Mouse (Mus musculus): ENCODE results near the gene Tnfrsf1b. TPM values are rescaled to one million over a fixed set of nuclear protein-coding genes. Genes with fewer than 3 reads are reported as not detected.

Tnfrsf1b gene
- polyA plus RNA-seq, 1 experiment = 48.1 TPM

- H3K4me3 ChIP-seq (ENCODE audit: control insufficient read depth, insufficient read depth, low read length) = no peak overlapping the region
- 8% methylated on average over 11 of the region's 11 CpGs for WGBS
- H3K36me3 ChIP-seq (ENCODE audit: control insufficient read depth, insufficient read depth, low read length) = no peaks in the 10 kb centered on the region
- DNase-seq = no peak
- peak overlapping the region; percentile 25; the same call in 1 of the 2 replicates for H3K27ac ChIP-seq (ENCODE audit: control insufficient read depth, insufficient read depth, low read length)
- peaks cover 11% of the 10 kb centered on the region for H3K4me1 ChIP-seq (replicated peaks; ENCODE audit: control insufficient read depth, insufficient read depth, low read length)
- no peak for TF ChIP-seq POLR2A (IDR thresholded peaks at IDR 0.05; ENCODE audit: control insufficient read depth, extremely low read depth, insufficient read depth, low read length, poor library complexity)
- TF ChIP-seq CTCF (IDR thresholded peaks at IDR 0.05; ENCODE audit: borderline replicate concordance, control insufficient read depth, extremely low read depth, insufficient read depth, low read length, poor library complexity) = peak; percentile 25; the same call in 1 of the 2 replicates
- no peaks in the 10 kb centered on the region for H3K27me3 ChIP-seq (ENCODE audit: control insufficient read depth, insufficient read depth, low read length)
Measured at GRCm38 (mm10) chr4:145199982-145200699, 46.5 kb downstream of the Tnfrsf1b start.

- no peaks in the 10 kb centered on the region for H3K27me3 ChIP-seq (ENCODE audit: control insufficient read depth, insufficient read depth, low read length)
- H3K36me3 ChIP-seq (ENCODE audit: control insufficient read depth, insufficient read depth, low read length) = no peaks in the 10 kb centered on the region
- 70% methylated on average over 4 of the region's 4 CpGs for WGBS
- peaks cover 18% of the 10 kb centered on the region for H3K4me1 ChIP-seq (replicated peaks; ENCODE audit: control insufficient read depth, insufficient read depth, low read length)
- H3K27ac ChIP-seq (ENCODE audit: control insufficient read depth, insufficient read depth, low read length) = no peak overlapping the region
- TF ChIP-seq POLR2A (IDR thresholded peaks at IDR 0.05; ENCODE audit: control insufficient read depth, extremely low read depth, insufficient read depth, low read length, poor library complexity) (no peak), CTCF (IDR thresholded peaks at IDR 0.05; ENCODE audit: borderline replicate concordance, control insufficient read depth, extremely low read depth, insufficient read depth, low read length, poor library complexity) (no peak)
- no peak for DNase-seq
- no peak overlapping the region for H3K4me3 ChIP-seq (ENCODE audit: control insufficient read depth, insufficient read depth, low read length)
Measured at GRCm38 (mm10) chr4:145196586-145196985, 50.1 kb downstream of the Tnfrsf1b start.

- WGBS = 27% methylated on average over 5 of the region's 5 CpGs
- Histone ChIP-seq H3K36me3 (ENCODE audit: control insufficient read depth, insufficient read depth, low read length) (0 out of 2 replicates have a peak, but pooled peaks cover 2% of the 10 kb centered on the region), H3K27ac (ENCODE audit: control insufficient read depth, insufficient read depth, low read length) (no peak overlapping the region), H3K4me3 (ENCODE audit: control insufficient read depth, insufficient read depth, low read length) (no peak overlapping the region), H3K4me1 (replicated peaks; ENCODE audit: control insufficient read depth, insufficient read depth, low read length) (peaks cover 12% of the 10 kb centered on the region), H3K27me3 (ENCODE audit: control insufficient read depth, insufficient read depth, low read length) (no peaks in the 10 kb centered on the region)
- no peak for DNase-seq
- no peak for TF ChIP-seq CTCF (IDR thresholded peaks at IDR 0.05; ENCODE audit: borderline replicate concordance, control insufficient read depth, extremely low read depth, insufficient read depth, low read length, poor library complexity)
- no peak for TF ChIP-seq POLR2A (IDR thresholded peaks at IDR 0.05; ENCODE audit: control insufficient read depth, extremely low read depth, insufficient read depth, low read length, poor library complexity)
Measured at GRCm38 (mm10) chr4:145195172-145195571, 51.5 kb downstream of the Tnfrsf1b start.

GRCm38 (mm10) chr4:145194559-145195162 lies 52.0 kb downstream of the Tnfrsf1b start, which contains the start of gene Vps13d:
Vps13d (minus strand) TSS chr4:145195005.
- DNase-seq = peak; percentile 92
- TF ChIP-seq CTCF (IDR thresholded peaks at IDR 0.05; ENCODE audit: borderline replicate concordance, control insufficient read depth, extremely low read depth, insufficient read depth, low read length, poor library complexity) (peak; percentile 99), POLR2A (IDR thresholded peaks at IDR 0.05; ENCODE audit: control insufficient read depth, extremely low read depth, insufficient read depth, low read length, poor library complexity) (peak; percentile 78)
- Histone ChIP-seq H3K27ac (ENCODE audit: control insufficient read depth, insufficient read depth, low read length) (no peak within 1 kb of the TSS), H3K36me3 (ENCODE audit: control insufficient read depth, insufficient read depth, low read length) (peaks cover 4% of the 10 kb centered on the region; the same call in 1 of the 2 replicates), H3K4me3 (ENCODE audit: control insufficient read depth, insufficient read depth, low read length) (peak within 1 kb of the TSS; percentile 77), H3K4me1 (replicated peaks; ENCODE audit: control insufficient read depth, insufficient read depth, low read length) (peaks cover 8% of the 10 kb centered on the region), H3K27me3 (ENCODE audit: control insufficient read depth, insufficient read depth, low read length) (no peaks in the 10 kb centered on the region)
- under 1% methylated on average over 53 of the region's 53 CpGs for WGBS

- H3K4me1 ChIP-seq (replicated peaks; ENCODE audit: control insufficient read depth, insufficient read depth, low read length) = peaks cover 8% of the 10 kb centered on the region
- peak overlapping the region; percentile 77 for H3K4me3 ChIP-seq (ENCODE audit: control insufficient read depth, insufficient read depth, low read length)
- no peaks in the 10 kb centered on the region for H3K27me3 ChIP-seq (ENCODE audit: control insufficient read depth, insufficient read depth, low read length)
- DNase-seq = no peak
- 0 out of 2 replicates have a peak, but pooled peaks have one; percentile 25 for TF ChIP-seq POLR2A (IDR thresholded peaks at IDR 0.05; ENCODE audit: control insufficient read depth, extremely low read depth, insufficient read depth, low read length, poor library complexity)
- TF ChIP-seq CTCF (IDR thresholded peaks at IDR 0.05; ENCODE audit: borderline replicate concordance, control insufficient read depth, extremely low read depth, insufficient read depth, low read length, poor library complexity) = peak; percentile 28; the same call in 1 of the 2 replicates
- H3K27ac ChIP-seq (ENCODE audit: control insufficient read depth, insufficient read depth, low read length) = no peak overlapping the region
- H3K36me3 ChIP-seq (ENCODE audit: control insufficient read depth, insufficient read depth, low read length) = peaks cover 10% of the 10 kb centered on the region; the same call in 1 of the 2 replicates
- WGBS = 8% methylated on average over 10 of the region's 10 CpGs
Measured at GRCm38 (mm10) chr4:145193991-145194511, 52.6 kb downstream of the Tnfrsf1b start.

GRCm38 (mm10) chr4:145193406-145193805 lies 53.3 kb downstream of the Tnfrsf1b start:
- peaks cover 8% of the 10 kb centered on the region for H3K4me1 ChIP-seq (replicated peaks; ENCODE audit: control insufficient read depth, insufficient read depth, low read length)
- H3K4me3 ChIP-seq (ENCODE audit: control insufficient read depth, insufficient read depth, low read length) = no peak overlapping the region
- peaks cover 10% of the 10 kb centered on the region; the same call in 1 of the 2 replicates for H3K36me3 ChIP-seq (ENCODE audit: control insufficient read depth, insufficient read depth, low read length)
- DNase-seq = no peak
- TF ChIP-seq POLR2A (IDR thresholded peaks at IDR 0.05; ENCODE audit: control insufficient read depth, extremely low read depth, insufficient read depth, low read length, poor library complexity) = no peak
- TF ChIP-seq CTCF (IDR thresholded peaks at IDR 0.05; ENCODE audit: borderline replicate concordance, control insufficient read depth, extremely low read depth, insufficient read depth, low read length, poor library complexity) = no peak
- 52% methylated on average over 3 of the region's 3 CpGs for WGBS
- H3K27me3 ChIP-seq (ENCODE audit: control insufficient read depth, insufficient read depth, low read length) = no peaks in the 10 kb centered on the region
- H3K27ac ChIP-seq (ENCODE audit: control insufficient read depth, insufficient read depth, low read length) = no peak overlapping the region

Measured in thymus, adult 2 months (tissue).